Mouse (Mus musculus): ENCODE measurements at regions not wholly inside any gene's neighbourhood (a gene's known extent, or its start where the extent isn't known, plus 50 kb on each side); places are given as distances from the start of the nearest gene placed in this dataset.
"Not testable (repeated sequence)": the region's sequence is repeated elsewhere in the genome, so short reads cannot be mapped to it uniquely, and the experiment has no call there.

DNA sequence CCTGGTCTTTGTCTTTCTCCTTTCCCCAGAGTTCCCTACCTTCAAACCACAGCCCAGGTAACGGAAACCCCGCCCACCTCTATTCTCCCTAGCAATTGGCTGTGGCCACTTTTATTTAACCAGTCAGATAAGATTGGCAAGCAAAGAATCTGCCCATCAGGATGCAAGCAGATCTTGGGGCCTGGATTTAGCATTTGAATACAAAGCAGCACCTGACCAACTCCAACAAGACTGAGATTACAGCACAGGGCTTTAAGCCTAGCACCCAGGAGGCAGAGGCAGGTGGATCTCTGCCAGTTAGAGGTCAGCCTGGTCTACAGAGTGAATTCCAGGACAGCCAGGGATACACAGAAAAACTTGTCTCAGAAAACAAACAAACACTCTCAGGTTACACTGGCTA lies 61.5 kb upstream of the Slc2a12 start:
- TF ChIP-seq CTCF, EP300 (IDR thresholded peaks at IDR 0.05; ENCODE audit: low read depth): not testable (repeated sequence)

All from liver, embryonic 14.5 days (tissue).